Mouse (Mus musculus): ENCODE measurements at regions not wholly inside any gene's neighbourhood (a gene's known extent, or its start where the extent isn't known, plus 50 kb on each side); places are given as distances from the start of the nearest gene placed in this dataset.

DNA sequence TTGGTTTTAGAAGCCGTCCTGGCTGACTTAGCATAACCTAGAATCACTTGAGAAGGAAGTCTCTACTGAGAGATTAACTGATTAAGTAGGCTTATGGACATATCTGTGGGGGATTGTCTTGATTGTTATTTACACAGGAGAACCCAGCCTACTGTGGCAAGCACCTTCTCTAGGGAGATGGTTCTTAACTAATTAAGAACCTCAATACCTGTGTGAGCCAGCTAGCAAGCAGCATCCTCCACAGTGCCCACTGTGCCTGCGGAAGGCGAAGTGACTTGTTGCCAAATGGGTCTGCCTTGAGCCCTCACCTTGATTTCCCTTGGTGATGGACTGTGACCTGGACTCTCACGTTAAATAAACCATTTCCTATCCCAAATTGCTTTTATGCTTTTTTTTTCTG is 730.8 kb downstream of the Mecom start:
- TF ChIP-seq CTCF (conservative IDR thresholded peaks at IDR 0.05; ENCODE audit: low read length) (no peak), POU5F1 (IDR thresholded peaks at IDR 0.05; ENCODE audit: borderline replicate concordance, low read length) (no peak), NANOG (IDR thresholded peaks at IDR 0.05; ENCODE audit: borderline replicate concordance, low read length) (no peak)

All from E14TG2a.4 (cell line).